Mouse (Mus musculus): ENCODE measurements at regions not wholly inside any gene's neighbourhood (a gene's known extent, or its start where the extent isn't known, plus 50 kb on each side); places are given as distances from the start of the nearest gene placed in this dataset.

GRCm38 (mm10) chr9:51379589-51379988 lies 50.9 kb upstream of the 1810046K07Rik start:
- DNase-seq (ENCODE audit: low read depth, low spot score), result no peak

- DNase-seq (ENCODE audit: low read depth, low spot score), result no peak
These were observed 65.2 kb upstream of the 1810046K07Rik start for GRCm38 (mm10) chr9:51393921-51394320.

- no peak for DNase-seq (ENCODE audit: low read depth, low spot score)
These were observed 65.7 kb upstream of the 1810046K07Rik start for GRCm38 (mm10) chr9:51394372-51394771.

GRCm38 (mm10) chr9:51396801-51397200 lies 68.1 kb upstream of the 1810046K07Rik start:
- DNase-seq (ENCODE audit: low read depth, low spot score), result no peak

GRCm38 (mm10) chr9:51397589-51398220 lies 69.0 kb upstream of the 1810046K07Rik start:
- no peak for DNase-seq (ENCODE audit: low read depth, low spot score)

- DNase-seq (ENCODE audit: low read depth, low spot score), result no peak
These were observed 70.2 kb upstream of the 1810046K07Rik start for GRCm38 (mm10) chr9:51398886-51399285.

GRCm38 (mm10) chr9:51399356-51399755 lies 70.6 kb upstream of the 1810046K07Rik start:
- no peak for DNase-seq (ENCODE audit: low read depth, low spot score)

- DNase-seq (ENCODE audit: low read depth, low spot score), result no peak
These were observed 73.1 kb upstream of the 1810046K07Rik start for GRCm38 (mm10) chr9:51401779-51402178.

GRCm38 (mm10) chr9:51407978-51408377 lies 79.3 kb upstream of the 1810046K07Rik start:
- DNase-seq (ENCODE audit: low read depth, low spot score), result no peak

- no peak for DNase-seq (ENCODE audit: low read depth, low spot score)
These were observed 90.3 kb upstream of the 1810046K07Rik start for GRCm38 (mm10) chr9:51418923-51419482.

GRCm38 (mm10) chr9:51422553-51422952 lies 93.8 kb upstream of the 1810046K07Rik start:
- DNase-seq (ENCODE audit: low read depth, low spot score), result no peak

GRCm38 (mm10) chr9:51423341-51423740 lies 94.6 kb upstream of the 1810046K07Rik start:
- no peak for DNase-seq (ENCODE audit: low read depth, low spot score)

- DNase-seq (ENCODE audit: low read depth, low spot score), result no peak
These were observed 101.7 kb upstream of the 1810046K07Rik start for GRCm38 (mm10) chr9:51430426-51430825.

GRCm38 (mm10) chr9:51437130-51437529 lies 108.4 kb upstream of the 1810046K07Rik start:
- DNase-seq (ENCODE audit: low read depth, low spot score), result no peak

- DNase-seq (ENCODE audit: low read depth, low spot score), result no peak
These were observed 113.2 kb upstream of the 1810046K07Rik start for GRCm38 (mm10) chr9:51441773-51442381.

- DNase-seq (ENCODE audit: low read depth, low spot score), result no peak
These were observed 127.0 kb upstream of the 1810046K07Rik start for GRCm38 (mm10) chr9:51455690-51456089.

GRCm38 (mm10) chr9:51462463-51463024 lies 133.8 kb upstream of the 1810046K07Rik start:
- no peak for DNase-seq (ENCODE audit: low read depth, low spot score)

GRCm38 (mm10) chr9:51470031-51470430 lies 141.3 kb upstream of the 1810046K07Rik start:
- no peak for DNase-seq (ENCODE audit: low read depth, low spot score)

- no peak for DNase-seq (ENCODE audit: low read depth, low spot score)
These were observed 147.9 kb upstream of the 1810046K07Rik start for GRCm38 (mm10) chr9:51476511-51477056.

- no peak for DNase-seq (ENCODE audit: low read depth, low spot score)
These were observed 159.1 kb upstream of the 1810046K07Rik start for GRCm38 (mm10) chr9:51487840-51488239.

GRCm38 (mm10) chr9:51507265-51507913 lies 178.7 kb upstream of the 1810046K07Rik start:
- no peak for DNase-seq (ENCODE audit: low read depth, low spot score)

- DNase-seq (ENCODE audit: low read depth, low spot score), result no peak
These were observed 188.9 kb upstream of the 1810046K07Rik start for GRCm38 (mm10) chr9:51517643-51518042.
